Mouse (Mus musculus) liver, embryonic 16.5 days (tissue): ENCODE data around the gene F2rl3. TPM values are rescaled to one million over a fixed set of nuclear protein-coding genes. Genes with fewer than 3 reads are reported as not detected.
A peak's percentile ranks its signal among the peaks of the same experiment; 100 is the strongest.

Source experiments
- ATAC-seq: fragments of 200-750 bp; cut with Nextera tagmentation; 2 replicates; pipeline ENCODE4 v1.8.0; 2017; ENCODE audit warnings: low read depth, mild to moderate bottlenecking, moderate number of reproducible peaks, moderate library complexity
- H3K27ac ChIP-seq: fragments of 300-500 bp; sonication (generic); 2 replicates; pipeline ENCODE4 v1.5.1; 2014; ENCODE audit warnings: mild to moderate bottlenecking, low read length
- H3K27me3 ChIP-seq: fragments of 300-500 bp; sonication (generic); 2 replicates; pipeline ENCODE4 v1.6.1; 2014; ENCODE audit warnings: low read depth, low read length, mixed read lengths; ENCODE audit not compliant: control insufficient read depth, insufficient read depth
- H3K36me3 ChIP-seq: fragments of 300-500 bp; sonication (generic); 2 replicates; pipeline ENCODE4 v1.6.1; 2014; ENCODE audit warnings: mild to moderate bottlenecking; ENCODE audit not compliant: control insufficient read depth, insufficient read depth
- H3K4me1 ChIP-seq: fragments of 300-500 bp; sonication (generic); 2 replicates; pipeline ENCODE4 v1.6.1; 2014; ENCODE audit warnings: low read depth, low read length, mixed read lengths; ENCODE audit not compliant: control insufficient read depth
- H3K4me2 ChIP-seq: fragments of 300-500 bp; sonication (generic); 2 replicates; pipeline ENCODE4 v1.6.1; 2014; ENCODE audit warnings: low read depth, low read length, mixed read lengths
- H3K4me3 ChIP-seq: fragments of 300-500 bp; sonication (generic); 2 replicates; pipeline ENCODE4 v1.5.1; 2014; ENCODE audit warnings: low read depth, mild to moderate bottlenecking, low read length
- H3K9ac ChIP-seq: fragments of 300-500 bp; sonication (generic); 2 replicates; pipeline ENCODE4 v1.6.1; 2014; ENCODE audit warnings: low read depth, low read length
- H3K9me3 ChIP-seq: fragments of 300-500 bp; sonication (generic); replicated peaks from 2 replicates; pipeline ENCODE4 v1.6.1; 2016; ENCODE audit warnings: low read length; ENCODE audit not compliant: control insufficient read depth
- WGBS: fragments of 180-500 bp; shearing (Covaris S2); extraction: QIAGEN DNeasy Blood & Tissue Kit; methylation state at CpG from one replicate; pipeline ENCODE4 v1.1.7; 2014; ENCODE audit not compliant: insufficient replicate concordance; 5-methylcytosine and 5-hydroxymethylcytosine counted together
- polyA plus RNA-seq: library from polyadenylated mRNA; unstranded; fragments of >200 nt; fragmentation: Nextera tagmentation; extraction: Ambion mirVana; gene quantifications from 2 replicates; pipeline ENCODE4 v1.2.1, GENCODE M21; 2015

Gene F2rl3
- polyA plus RNA-seq = 2.3 and 2.6 TPM in 2 replicates

DNA sequence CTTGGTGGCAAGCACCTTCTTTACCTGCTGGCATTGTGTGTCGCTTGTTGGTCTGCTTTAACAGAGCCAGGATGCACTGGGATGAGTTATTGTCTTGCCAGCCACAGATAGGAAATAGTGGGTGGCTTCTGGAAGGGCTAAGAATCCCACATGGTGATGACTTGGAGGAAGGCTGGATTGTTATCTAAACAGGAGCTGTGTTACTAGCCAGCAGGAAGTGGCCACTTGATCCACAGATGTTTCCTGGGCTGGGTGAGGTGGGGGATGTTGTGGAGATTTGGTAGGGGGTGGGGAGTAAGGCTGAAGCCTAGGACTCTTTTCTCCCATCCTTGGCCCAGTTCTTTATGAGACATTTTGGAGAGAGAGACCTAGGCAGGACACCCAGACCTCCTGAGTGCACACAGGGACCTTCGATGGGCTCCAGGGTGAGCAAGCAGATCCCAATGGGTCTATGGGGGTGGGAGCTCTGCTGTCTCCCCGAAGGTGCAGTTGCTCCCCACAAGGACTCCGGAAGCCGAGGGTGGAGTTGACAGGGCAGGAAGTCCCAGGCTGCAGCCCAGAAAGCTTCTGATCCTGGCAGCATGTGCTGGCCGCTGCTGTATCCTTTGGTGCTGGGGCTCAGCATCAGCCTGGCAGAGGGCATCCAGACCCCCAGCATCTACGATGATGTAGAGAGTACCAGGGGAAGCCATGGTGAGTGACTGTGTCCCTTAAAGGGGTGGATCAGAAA is at the start of gene F2rl3:
F2rl3 (plus strand) TSS at position 559 of the 730 bp plus-strand sequence.
- H3K27ac ChIP-seq = no peak within 1 kb of the TSS
- no peaks in the 10 kb centered on the region for H3K9me3 ChIP-seq
- H3K4me2 ChIP-seq = no peak within 1 kb of the TSS
- H3K36me3 ChIP-seq = peaks cover 5% of the 10 kb centered on the region
- no peaks in the 10 kb centered on the region for H3K4me1 ChIP-seq
- H3K4me3 ChIP-seq = no peak within 1 kb of the TSS
- ATAC-seq = no peak
- H3K9ac ChIP-seq = no peak within 1 kb of the TSS
- no peaks in the 10 kb centered on the region for H3K27me3 ChIP-seq
- WGBS = 18% methylated on average over 7 of the region's 7 CpGs

DNA sequence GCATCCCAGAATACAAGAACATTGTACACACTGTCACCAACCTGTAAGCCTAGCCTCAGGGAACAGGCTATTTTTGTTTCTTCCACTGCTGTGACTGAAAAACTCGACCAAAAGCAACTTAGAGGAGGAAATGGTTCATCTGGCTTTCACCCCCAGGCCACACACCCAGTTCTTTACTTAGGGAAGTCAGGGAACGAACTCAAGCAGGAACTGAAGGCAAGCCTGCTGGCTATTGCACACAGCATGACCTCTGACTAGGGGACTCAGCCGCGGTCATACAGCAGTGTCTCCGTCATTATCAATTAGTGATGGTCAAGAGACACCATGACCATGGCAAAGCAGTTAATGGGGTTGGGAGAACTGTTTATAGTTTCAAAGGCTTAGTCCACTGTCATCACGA is 49.1 kb upstream of the F2rl3 start:
- ATAC-seq = no peak

DNA sequence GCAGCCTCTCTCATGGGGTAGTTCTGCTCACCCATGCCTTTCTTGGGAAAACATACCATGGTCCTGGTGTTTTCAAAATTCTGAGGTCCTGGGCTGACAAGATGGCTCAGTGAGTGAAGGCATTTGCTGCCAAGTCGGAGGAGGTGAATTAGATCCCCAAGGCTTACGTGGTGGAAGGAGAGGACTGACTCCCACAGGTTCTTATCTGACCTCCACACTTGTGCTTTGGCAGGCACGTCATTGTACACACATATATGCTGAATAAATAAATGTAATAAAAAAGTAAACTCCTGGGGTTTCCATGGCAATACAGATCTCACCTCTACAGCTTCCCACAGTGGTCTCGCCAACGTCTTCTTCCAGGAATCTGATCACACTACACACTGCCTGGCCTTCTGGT is 45.1 kb upstream of the F2rl3 start:
- 32% methylated on average over 5 of the region's 5 CpGs for WGBS
- H3K27me3 ChIP-seq = no peaks in the 10 kb centered on the region
- H3K9me3 ChIP-seq = no peaks in the 10 kb centered on the region
- H3K4me3 ChIP-seq = no peak overlapping the region
- ATAC-seq = no peak
- H3K4me2 ChIP-seq = no peak overlapping the region
- H3K9ac ChIP-seq = no peak overlapping the region
- no peaks in the 10 kb centered on the region for H3K4me1 ChIP-seq
- no peak overlapping the region for H3K27ac ChIP-seq
- H3K36me3 ChIP-seq = no peaks in the 10 kb centered on the region

More for the DNA sequence above, 49.1 kb upstream of the F2rl3 start:
- no peaks in the 10 kb centered on the region for H3K36me3 ChIP-seq
- no peak overlapping the region for H3K4me2 ChIP-seq
- no peak overlapping the region for H3K9ac ChIP-seq
- no peaks in the 10 kb centered on the region for H3K27me3 ChIP-seq
- no peak overlapping the region for H3K27ac ChIP-seq
- H3K9me3 ChIP-seq = no peaks in the 10 kb centered on the region
- H3K4me3 ChIP-seq = no peak overlapping the region
- H3K4me1 ChIP-seq = no peaks in the 10 kb centered on the region
- WGBS = 36% methylated on average over 6 of the region's 6 CpGs

DNA sequence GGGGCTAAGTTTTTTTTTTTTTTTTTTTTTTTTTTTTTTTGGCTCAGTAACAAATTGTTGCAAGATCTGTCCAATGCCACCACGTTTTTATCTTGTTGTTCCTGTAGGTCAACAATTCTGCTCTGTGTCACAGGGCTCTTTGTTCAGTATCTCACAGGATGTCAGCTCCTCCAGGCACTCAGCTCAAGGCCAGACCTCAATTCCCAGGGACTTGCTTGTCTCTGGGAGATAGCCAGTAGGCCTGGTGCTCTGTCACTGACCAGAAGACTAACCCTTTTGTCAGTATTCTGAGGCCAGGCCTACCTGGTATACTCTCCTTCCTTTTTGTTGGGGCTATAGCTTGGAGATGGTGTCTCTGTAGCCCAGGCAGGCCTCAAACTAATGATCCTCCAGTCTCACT is 41.1 kb upstream of the F2rl3 start:
- Histone ChIP-seq H3K9me3 (no peaks in the 10 kb centered on the region), H3K36me3 (peaks cover 4% of the 10 kb centered on the region; the same call in 1 of the 2 replicates), H3K27ac (no peak overlapping the region), H3K4me3 (no peak overlapping the region), H3K4me2 (no peak overlapping the region), H3K27me3 (no peaks in the 10 kb centered on the region), H3K4me1 (peaks cover 11% of the 10 kb centered on the region), H3K9ac (no peak overlapping the region)
- WGBS = 4% methylated on average over 1 of the region's 1 CpGs
- no peak for ATAC-seq

GRCm38 (mm10) chr8:72722769-72723650 is 38.7 kb upstream of the F2rl3 start, which contains the start of gene Sin3b:
Gene Sin3b (plus strand): TSS chr8:72723285.
- WGBS = 13% methylated on average over 56 of the region's 56 CpGs
- H3K4me3 ChIP-seq = peak within 1 kb of the TSS; percentile 92
- no peaks in the 10 kb centered on the region for H3K27me3 ChIP-seq
- peaks cover 13% of the 10 kb centered on the region for H3K36me3 ChIP-seq
- H3K4me2 ChIP-seq = peak within 1 kb of the TSS; percentile 87
- H3K4me1 ChIP-seq = peaks cover 11% of the 10 kb centered on the region
- no peak within 1 kb of the TSS for H3K27ac ChIP-seq
- no peaks in the 10 kb centered on the region for H3K9me3 ChIP-seq
- ATAC-seq = peak; percentile 99
- H3K9ac ChIP-seq = peak within 1 kb of the TSS; percentile 88

- Histone ChIP-seq H3K4me1 (peaks cover 11% of the 10 kb centered on the region), H3K4me2 (peak overlapping the region; percentile 87), H3K36me3 (peaks cover 14% of the 10 kb centered on the region), H3K27me3 (no peaks in the 10 kb centered on the region), H3K9ac (peak overlapping the region; percentile 88), H3K4me3 (peak overlapping the region; percentile 92), H3K9me3 (no peaks in the 10 kb centered on the region), H3K27ac (no peak overlapping the region)
- 0 out of 2 replicates have a peak, but pooled peaks have one; percentile 14 for ATAC-seq
- whole genome bisulfite sequencing = under 1% methylated on average over 30 of the region's 30 CpGs
Observed at GRCm38 (mm10) chr8:72723651-72724001, 38.1 kb upstream of the F2rl3 start.

- 48% methylated on average over 1 of the region's 1 CpGs for WGBS
- Histone ChIP-seq H3K9me3 (no peaks in the 10 kb centered on the region), H3K36me3 (peaks cover 45% of the 10 kb centered on the region), H3K27me3 (no peaks in the 10 kb centered on the region), H3K4me1 (peaks cover 11% of the 10 kb centered on the region), H3K4me3 (no peak overlapping the region), H3K27ac (no peak overlapping the region), H3K9ac (no peak overlapping the region), H3K4me2 (no peak overlapping the region)
- no peak for ATAC-seq
Observed at GRCm38 (mm10) chr8:72728636-72729035, 33.0 kb upstream of the F2rl3 start.

DNA sequence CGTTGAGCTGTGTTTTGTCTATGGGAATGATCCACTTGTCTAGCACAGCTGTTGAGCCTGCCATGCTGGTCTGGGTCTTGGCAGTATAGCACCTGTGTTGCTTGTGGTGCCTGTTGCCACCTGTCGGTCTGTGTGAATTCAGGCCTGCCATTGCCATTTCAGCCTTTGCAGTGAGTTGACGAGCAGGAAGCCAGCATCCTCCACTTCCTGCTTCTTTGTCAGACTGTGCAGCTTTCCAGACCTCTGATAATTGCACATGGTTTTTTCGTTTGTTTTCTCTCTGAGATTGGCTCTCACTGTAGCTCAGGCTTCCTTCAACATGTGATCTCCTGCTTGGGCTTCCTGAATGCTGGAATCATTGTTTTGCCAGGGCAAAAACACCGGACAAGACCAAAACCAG is 26.7 kb upstream of the F2rl3 start:
- WGBS = 60% methylated on average over 5 of the region's 5 CpGs
- Histone ChIP-seq H3K4me3 (no peak overlapping the region), H3K36me3 (peaks cover 45% of the 10 kb centered on the region), H3K27ac (no peak overlapping the region), H3K4me2 (no peak overlapping the region), H3K27me3 (no peaks in the 10 kb centered on the region), H3K4me1 (no peaks in the 10 kb centered on the region), H3K9me3 (no peaks in the 10 kb centered on the region), H3K9ac (no peak overlapping the region)
- no peak for ATAC-seq

GRCm38 (mm10) chr8:72736868-72737267 is 24.8 kb upstream of the F2rl3 start:
- no peak for ATAC-seq
- Histone ChIP-seq H3K27ac (no peak overlapping the region), H3K4me3 (no peak overlapping the region), H3K4me1 (no peaks in the 10 kb centered on the region), H3K27me3 (no peaks in the 10 kb centered on the region), H3K9ac (no peak overlapping the region), H3K4me2 (no peak overlapping the region), H3K9me3 (no peaks in the 10 kb centered on the region), H3K36me3 (peaks cover 30% of the 10 kb centered on the region)
